Mouse (Mus musculus): ENCODE data around the gene Iqca. TPM values are rescaled to one million over a fixed set of nuclear protein-coding genes. Genes with fewer than 3 reads are reported as not detected.

Gene Iqca
- polyA plus RNA-seq, 1 experiment = 0.33 TPM

DNA sequence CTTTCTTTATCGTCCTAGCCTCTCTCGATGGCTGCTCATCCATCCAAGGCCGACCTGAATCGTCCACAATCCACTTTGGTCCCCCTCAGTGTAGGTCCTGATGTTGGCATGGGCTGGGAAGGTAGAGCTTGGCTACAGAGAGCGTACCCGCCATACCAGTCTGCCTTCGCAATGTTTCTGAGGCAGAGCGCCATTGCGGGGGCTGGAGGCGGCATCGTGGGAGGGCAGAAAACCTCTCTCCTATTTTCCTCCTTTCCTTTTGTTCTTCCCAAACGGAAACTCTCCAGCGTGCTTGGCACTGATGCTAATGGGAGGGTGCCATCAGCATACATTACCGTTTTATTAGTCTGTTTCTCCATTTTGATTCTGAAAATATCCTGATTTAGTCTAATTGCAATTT lies 146.5 kb downstream of the Iqca start:
- no peak for TF ChIP-seq CTCF (conservative IDR thresholded peaks at IDR 0.05; ENCODE audit: insufficient read depth, insufficient read length, low read depth, low read length)
- no peak for TF ChIP-seq POLR2A (IDR thresholded peaks at IDR 0.05; ENCODE audit: low read depth, low read length)
- H3K27ac ChIP-seq (ENCODE audit: insufficient read depth, low read depth, low read length) = no peak overlapping the region
- no peak for DNase-seq
- H3K36me3 ChIP-seq (ENCODE audit: control insufficient read depth, insufficient read depth, low read length) = no peaks in the 10 kb centered on the region
- H3K4me1 ChIP-seq (ENCODE audit: control insufficient read depth, insufficient read depth, low read length) = no peaks in the 10 kb centered on the region
- 71% methylated on average over 14 of the region's 14 CpGs for WGBS
- H3K4me3 ChIP-seq (ENCODE audit: insufficient read depth, low read depth, low read length) = no peak overlapping the region
- H3K27me3 ChIP-seq (replicated peaks; ENCODE audit: control insufficient read depth, insufficient read depth, low read length) = no peaks in the 10 kb centered on the region

DNA sequence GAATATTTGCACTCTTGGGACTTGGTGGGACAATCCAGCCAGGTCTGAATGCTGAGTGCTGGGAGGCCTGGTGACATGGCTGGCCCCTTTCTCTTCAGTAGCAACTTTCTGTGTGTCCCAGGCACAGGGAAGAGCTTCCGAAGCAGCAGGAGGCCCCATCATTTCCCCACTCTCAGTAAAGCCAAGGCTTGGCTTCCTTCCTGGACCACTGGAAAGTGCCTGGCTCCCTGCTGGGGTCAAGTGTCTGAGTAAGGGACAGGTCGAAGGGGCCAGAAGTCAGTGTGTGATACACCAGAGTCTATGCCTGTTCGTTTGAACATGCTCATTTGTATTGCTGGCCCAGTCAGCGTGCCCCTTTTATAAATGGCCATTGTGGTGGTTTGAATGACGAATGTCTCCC lies 152.2 kb downstream of the Iqca start:
- H3K36me3 ChIP-seq (ENCODE audit: control insufficient read depth, insufficient read depth, low read length) = no peaks in the 10 kb centered on the region
- no peak overlapping the region for H3K27ac ChIP-seq (ENCODE audit: insufficient read depth, low read depth, low read length)
- no peak overlapping the region for H3K4me3 ChIP-seq (ENCODE audit: insufficient read depth, low read depth, low read length)
- DNase-seq = no peak
- no peaks in the 10 kb centered on the region for H3K27me3 ChIP-seq (replicated peaks; ENCODE audit: control insufficient read depth, insufficient read depth, low read length)
- WGBS = 54% methylated on average over 5 of the region's 5 CpGs
- no peaks in the 10 kb centered on the region for H3K4me1 ChIP-seq (ENCODE audit: control insufficient read depth, insufficient read depth, low read length)
- TF ChIP-seq CTCF (conservative IDR thresholded peaks at IDR 0.05; ENCODE audit: insufficient read depth, insufficient read length, low read depth, low read length) = no peak

DNA sequence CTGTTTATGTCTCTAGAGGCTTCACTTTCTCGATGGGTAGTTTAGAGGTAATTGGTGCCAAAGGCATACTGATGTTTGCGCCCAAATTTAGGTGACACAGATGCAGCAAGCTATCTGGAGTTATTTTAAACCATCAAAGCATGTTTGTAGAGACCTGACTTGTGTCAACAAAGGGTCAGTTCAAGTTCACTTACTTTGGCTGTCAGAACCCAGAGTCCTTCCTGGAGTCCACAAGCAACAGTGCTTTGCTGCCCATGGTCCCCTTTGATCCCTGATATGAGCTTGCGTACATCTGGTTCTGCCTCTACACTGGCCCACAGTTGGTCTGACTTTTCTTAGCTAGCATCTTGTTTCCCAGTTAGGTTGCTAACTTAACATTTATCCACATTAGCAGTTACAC lies 153.3 kb downstream of the Iqca start:
- H3K27me3 ChIP-seq (replicated peaks; ENCODE audit: control insufficient read depth, insufficient read depth, low read length) = no peaks in the 10 kb centered on the region
- 84% methylated on average over 3 of the region's 3 CpGs for WGBS
- H3K4me1 ChIP-seq (ENCODE audit: control insufficient read depth, insufficient read depth, low read length) = no peaks in the 10 kb centered on the region
- H3K4me3 ChIP-seq (ENCODE audit: insufficient read depth, low read depth, low read length) = no peak overlapping the region
- H3K36me3 ChIP-seq (ENCODE audit: control insufficient read depth, insufficient read depth, low read length) = no peaks in the 10 kb centered on the region
- TF ChIP-seq CTCF (conservative IDR thresholded peaks at IDR 0.05; ENCODE audit: insufficient read depth, insufficient read length, low read depth, low read length) = no peak
- no peak overlapping the region for H3K27ac ChIP-seq (ENCODE audit: insufficient read depth, low read depth, low read length)
- no peak for DNase-seq

DNA sequence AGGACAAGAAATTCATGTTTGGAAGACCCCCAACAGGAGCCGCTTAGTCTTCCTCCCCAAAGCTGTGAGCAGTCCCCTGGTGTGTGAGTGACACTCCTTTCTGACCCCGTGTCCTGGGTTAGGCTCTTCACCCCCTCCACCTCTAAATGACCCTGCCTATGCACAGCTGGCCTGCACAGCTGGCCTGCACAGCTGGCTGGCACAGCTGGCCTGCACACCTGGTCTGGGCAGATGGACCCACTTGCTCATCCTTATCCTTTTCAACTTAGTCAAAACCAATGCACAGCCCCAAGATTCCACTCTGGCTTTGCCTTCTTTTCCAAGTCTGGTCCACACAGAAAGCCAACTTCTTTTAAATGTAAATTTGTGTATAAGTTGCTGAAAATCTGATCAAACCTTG lies 154.5 kb downstream of the Iqca start:
- H3K4me1 ChIP-seq (ENCODE audit: control insufficient read depth, insufficient read depth, low read length) = no peaks in the 10 kb centered on the region
- H3K36me3 ChIP-seq (ENCODE audit: control insufficient read depth, insufficient read depth, low read length) = no peaks in the 10 kb centered on the region
- no peak for DNase-seq
- no peak overlapping the region for H3K4me3 ChIP-seq (ENCODE audit: insufficient read depth, low read depth, low read length)
- H3K27ac ChIP-seq (ENCODE audit: insufficient read depth, low read depth, low read length) = no peak overlapping the region
- H3K27me3 ChIP-seq (replicated peaks; ENCODE audit: control insufficient read depth, insufficient read depth, low read length) = no peaks in the 10 kb centered on the region
- TF ChIP-seq POLR2A (IDR thresholded peaks at IDR 0.05; ENCODE audit: low read depth, low read length) (no peak), CTCF (conservative IDR thresholded peaks at IDR 0.05; ENCODE audit: insufficient read depth, insufficient read length, low read depth, low read length) (no peak)
- 85% methylated on average over 2 of the region's 2 CpGs for WGBS

DNA sequence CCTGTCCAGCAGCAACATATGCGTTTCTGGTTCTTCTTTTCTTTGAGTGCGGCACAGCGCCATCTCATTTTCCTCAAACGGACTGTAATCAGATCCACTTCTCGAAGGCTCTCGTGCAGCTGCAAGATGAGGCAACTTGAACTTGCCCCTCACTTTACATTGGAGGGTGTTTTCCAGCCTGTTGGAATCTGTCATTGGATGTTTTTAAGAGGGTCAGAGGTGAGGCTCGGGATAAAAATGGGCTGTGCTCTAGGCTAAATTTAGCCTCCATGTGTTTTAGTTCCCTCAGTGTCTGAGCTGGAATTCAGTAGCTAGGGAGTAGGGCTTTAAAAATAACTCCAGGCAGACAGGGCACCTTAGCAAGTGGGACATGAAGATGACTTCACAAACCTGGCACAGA lies 155.1 kb downstream of the Iqca start:
- DNase-seq = no peak
- Histone ChIP-seq H3K27ac (ENCODE audit: insufficient read depth, low read depth, low read length) (no peak overlapping the region), H3K36me3 (ENCODE audit: control insufficient read depth, insufficient read depth, low read length) (no peaks in the 10 kb centered on the region), H3K27me3 (replicated peaks; ENCODE audit: control insufficient read depth, insufficient read depth, low read length) (no peaks in the 10 kb centered on the region), H3K4me3 (ENCODE audit: insufficient read depth, low read depth, low read length) (no peak overlapping the region), H3K4me1 (ENCODE audit: control insufficient read depth, insufficient read depth, low read length) (no peaks in the 10 kb centered on the region)
- WGBS = 16% methylated on average over 7 of the region's 7 CpGs
- TF ChIP-seq CTCF (conservative IDR thresholded peaks at IDR 0.05; ENCODE audit: insufficient read depth, insufficient read length, low read depth, low read length) = no peak
- TF ChIP-seq POLR2A (IDR thresholded peaks at IDR 0.05; ENCODE audit: low read depth, low read length) = no peak

DNA sequence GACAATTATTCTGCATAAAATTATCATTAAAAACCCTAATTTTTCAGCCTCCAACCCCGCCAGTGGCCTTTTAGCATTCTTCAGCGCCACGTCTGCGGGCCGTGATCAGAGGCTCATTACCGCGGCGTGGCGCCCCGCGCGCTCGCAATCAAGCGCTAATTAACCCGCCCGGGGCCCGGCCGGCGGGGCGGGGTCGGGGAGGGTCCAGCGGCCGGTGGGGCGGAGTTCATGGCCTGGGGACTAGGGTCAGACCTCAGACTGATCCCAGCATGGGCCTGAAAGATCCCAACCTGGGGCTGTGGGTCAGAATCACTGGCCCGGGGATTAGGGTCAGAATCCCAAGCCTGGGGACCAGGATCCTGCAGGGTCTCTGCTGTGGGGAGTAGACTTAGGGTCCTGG lies 160.9 kb downstream of the Iqca start:
- 7% methylated on average over 25 of the region's 25 CpGs for WGBS
- no peak for DNase-seq
- TF ChIP-seq CTCF (conservative IDR thresholded peaks at IDR 0.05; ENCODE audit: insufficient read depth, insufficient read length, low read depth, low read length) = no peak
- no peak for TF ChIP-seq POLR2A (IDR thresholded peaks at IDR 0.05; ENCODE audit: low read depth, low read length)
- Histone ChIP-seq H3K36me3 (ENCODE audit: control insufficient read depth, insufficient read depth, low read length) (no peaks in the 10 kb centered on the region), H3K4me1 (ENCODE audit: control insufficient read depth, insufficient read depth, low read length) (no peaks in the 10 kb centered on the region), H3K4me3 (ENCODE audit: insufficient read depth, low read depth, low read length) (no peak overlapping the region), H3K27ac (ENCODE audit: insufficient read depth, low read depth, low read length) (no peak overlapping the region), H3K27me3 (replicated peaks; ENCODE audit: control insufficient read depth, insufficient read depth, low read length) (no peaks in the 10 kb centered on the region)

Other genes with a start within 250 kb of the Iqca start
- gene Gbx2, start 222.2 kb downstream of the Iqca start, polyA plus RNA-seq (2012; rRNA removed) = not detected in 2 replicates
- gene Asb18, start 138.7 kb downstream of the Iqca start, polyA plus RNA-seq (2012; rRNA removed) = 0.81 TPM in 1 of 2 replicates, not detected in the other
- 128 and 172 TPM in 2 replicates for gene Ackr3, start 50.6 kb upstream of the Iqca start, polyA plus RNA-seq (2012; rRNA removed)

Data from kidney, adult 2 months (tissue).